Mouse (Mus musculus): ENCODE data around the gene Scn4a. TPM values are rescaled to one million over a fixed set of nuclear protein-coding genes. Genes with fewer than 3 reads are reported as not detected.
A peak's percentile ranks its signal among the peaks of the same experiment; 100 is the strongest.

The Scn4a gene
- polyA plus RNA-seq, 1 experiment from 2014 or later = 0.03 TPM

DNA sequence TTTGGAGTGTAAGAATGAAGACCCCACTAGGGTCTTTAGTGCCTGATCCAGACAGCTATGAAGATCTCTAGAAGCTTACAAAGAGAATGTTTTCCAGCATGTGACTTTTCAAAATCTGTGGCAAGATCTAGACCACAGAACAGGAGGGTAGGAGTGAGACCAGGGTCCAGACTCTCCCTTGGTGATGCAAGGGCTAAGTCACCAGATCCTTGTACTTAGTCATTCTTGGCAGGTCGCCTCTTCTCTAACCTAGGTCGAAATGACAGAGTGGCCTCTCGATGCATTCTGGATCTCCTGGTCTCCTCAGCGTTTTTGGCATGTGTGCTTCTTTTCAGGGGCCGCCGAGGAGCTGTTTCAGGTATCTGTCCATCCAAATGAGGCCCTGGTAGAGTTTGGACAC, 70.6 kb downstream of the Scn4a start:
- 81% methylated on average over 6 of the region's 6 CpGs for WGBS

DNA sequence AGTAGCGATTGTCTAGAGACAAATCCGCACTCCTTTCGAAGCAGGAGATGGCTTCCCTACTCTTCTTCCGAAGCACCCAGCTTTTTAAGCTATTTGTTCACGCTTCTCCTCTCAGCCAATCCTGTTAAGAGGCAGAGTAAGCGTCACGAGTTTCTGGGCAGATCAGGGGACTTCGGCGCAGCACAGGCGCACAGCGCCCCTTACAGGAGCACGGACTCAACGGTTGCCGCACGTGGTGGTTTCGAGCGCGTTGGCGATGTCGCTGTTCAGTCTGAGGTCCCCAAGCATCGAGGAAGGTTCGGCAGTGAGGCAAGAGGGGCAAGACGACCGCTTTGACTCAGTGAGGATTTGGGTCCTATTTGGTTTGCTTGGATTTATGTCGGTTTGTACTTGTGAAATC, 76.6 kb downstream of the Scn4a start, which contains the start of gene Tcam1:
Tcam1 (plus strand) TSS at position 219 of the 400 bp plus-strand sequence.
- 6% methylated on average over 25 of the region's 25 CpGs for WGBS
- Histone ChIP-seq H3K36me3 (no peaks in the 10 kb centered on the region), H3K4me2 (replicated peaks) (peak within 1 kb of the TSS; percentile 57), H3K9ac (no peak within 1 kb of the TSS; the same call in 1 of the 2 replicates), H3K4me1 (replicated peaks) (peaks cover 17% of the 10 kb centered on the region), H3K27ac (no peak within 1 kb of the TSS; the same call in 1 of the 2 replicates), H3K4me3 (replicated peaks) (peak within 1 kb of the TSS; percentile 16; the same call in 1 of the 2 replicates), H3K27me3 (replicated peaks) (no peaks in the 10 kb centered on the region), H3K9me3 (no peaks in the 10 kb centered on the region)
- peak; percentile 36 for ATAC-seq

More for the DNA sequence above, 70.6 kb downstream of the Scn4a start:
- Histone ChIP-seq H3K36me3 (no peaks in the 10 kb centered on the region), H3K9me3 (no peaks in the 10 kb centered on the region), H3K4me1 (replicated peaks) (no peaks in the 10 kb centered on the region), H3K27ac (no peak overlapping the region), H3K9ac (no peak overlapping the region), H3K27me3 (replicated peaks) (no peaks in the 10 kb centered on the region), H3K4me3 (replicated peaks) (no peak overlapping the region), H3K4me2 (replicated peaks) (no peak overlapping the region)
- no peak for ATAC-seq

GRCm38 (mm10) chr11:106274971-106275411, 78.1 kb downstream of the Scn4a start:
- Histone ChIP-seq H3K27ac (0 out of 2 replicates have a peak overlapping the region, but pooled peaks have one; percentile 20), H3K4me1 (replicated peaks) (peaks cover 29% of the 10 kb centered on the region), H3K4me2 (replicated peaks) (no peak overlapping the region), H3K27me3 (replicated peaks) (no peaks in the 10 kb centered on the region), H3K9ac (no peak overlapping the region), H3K4me3 (replicated peaks) (no peak overlapping the region), H3K9me3 (no peaks in the 10 kb centered on the region), H3K36me3 (no peaks in the 10 kb centered on the region)
- ATAC-seq = no peak
- 45% methylated on average over 7 of the region's 7 CpGs for WGBS

DNA sequence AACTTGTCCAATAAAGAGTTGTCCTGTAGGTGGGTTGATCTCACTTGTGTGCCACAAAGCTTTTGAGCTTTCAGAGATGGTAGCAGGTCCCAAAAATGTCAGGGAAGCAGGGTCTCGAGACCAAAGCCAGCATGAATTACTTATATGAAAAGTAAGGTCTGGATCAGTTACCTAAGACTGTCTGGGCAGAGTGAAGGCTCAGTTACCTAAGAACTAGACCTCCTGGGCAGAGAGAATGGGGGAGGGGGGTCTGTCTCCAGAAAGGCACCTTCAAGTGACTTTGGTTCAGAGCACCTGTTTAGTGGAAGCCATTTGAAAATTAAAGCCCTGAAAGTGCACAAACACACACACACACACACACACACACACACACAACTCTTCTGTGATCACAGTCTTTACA, 78.7 kb downstream of the Scn4a start:
- Histone ChIP-seq H3K4me1 (replicated peaks) (peaks cover 32% of the 10 kb centered on the region), H3K27ac (no peak overlapping the region)
- 93% methylated on average over 1 of the region's 1 CpGs for WGBS

GRCm38 (mm10) chr11:106273811-106274210, 79.3 kb downstream of the Scn4a start:
- Histone ChIP-seq H3K4me2 (replicated peaks) (peak overlapping the region; percentile 75), H3K9me3 (no peaks in the 10 kb centered on the region), H3K27me3 (replicated peaks) (no peaks in the 10 kb centered on the region), H3K36me3 (no peaks in the 10 kb centered on the region), H3K4me1 (replicated peaks) (peaks cover 38% of the 10 kb centered on the region), H3K27ac (no peak overlapping the region), H3K4me3 (replicated peaks) (peak overlapping the region; percentile 100; the same call in 1 of the 2 replicates), H3K9ac (0 out of 2 replicates have a peak overlapping the region, but pooled peaks have one; percentile 54)
- no peak for ATAC-seq
- 88% methylated on average over 6 of the region's 6 CpGs for WGBS

More for the DNA sequence above, 78.7 kb downstream of the Scn4a start:
- ATAC-seq = no peak
- Histone ChIP-seq H3K9ac (no peak overlapping the region), H3K4me2 (replicated peaks) (no peak overlapping the region), H3K4me3 (replicated peaks) (no peak overlapping the region), H3K27me3 (replicated peaks) (no peaks in the 10 kb centered on the region), H3K9me3 (no peaks in the 10 kb centered on the region), H3K36me3 (no peaks in the 10 kb centered on the region)

- Histone ChIP-seq H3K4me3 (replicated peaks) (peak overlapping the region; percentile 100), H3K36me3 (no peaks in the 10 kb centered on the region), H3K4me2 (replicated peaks) (peak overlapping the region; percentile 75), H3K9me3 (no peaks in the 10 kb centered on the region), H3K27me3 (replicated peaks) (no peaks in the 10 kb centered on the region), H3K9ac (peak overlapping the region; percentile 54), H3K4me1 (replicated peaks) (peaks cover 43% of the 10 kb centered on the region), H3K27ac (peak overlapping the region; percentile 70)
- peak; percentile 8 for ATAC-seq
- WGBS = 8% methylated on average over 16 of the region's 16 CpGs
Measured at GRCm38 (mm10) chr11:106273311-106273684, 79.8 kb downstream of the Scn4a start.

GRCm38 (mm10) chr11:106272644-106273310, 80.3 kb downstream of the Scn4a start, which contains the start of gene Smarcd2:
TSS of gene Smarcd2 (minus strand) at chr11:106272972.
- H3K27ac ChIP-seq = peak within 1 kb of the TSS; percentile 98
- under 1% methylated on average over 72 of the region's 72 CpGs for WGBS
- H3K27me3 ChIP-seq (replicated peaks) = no peaks in the 10 kb centered on the region
- peaks cover 48% of the 10 kb centered on the region for H3K4me1 ChIP-seq (replicated peaks)
- H3K36me3 ChIP-seq = no peaks in the 10 kb centered on the region
- peak within 1 kb of the TSS; percentile 100 for H3K4me3 ChIP-seq (replicated peaks)
- H3K9me3 ChIP-seq = no peaks in the 10 kb centered on the region
- peak within 1 kb of the TSS; percentile 92 for H3K4me2 ChIP-seq (replicated peaks)
- ATAC-seq = peak; percentile 95
- peak within 1 kb of the TSS; percentile 100 for H3K9ac ChIP-seq

DNA sequence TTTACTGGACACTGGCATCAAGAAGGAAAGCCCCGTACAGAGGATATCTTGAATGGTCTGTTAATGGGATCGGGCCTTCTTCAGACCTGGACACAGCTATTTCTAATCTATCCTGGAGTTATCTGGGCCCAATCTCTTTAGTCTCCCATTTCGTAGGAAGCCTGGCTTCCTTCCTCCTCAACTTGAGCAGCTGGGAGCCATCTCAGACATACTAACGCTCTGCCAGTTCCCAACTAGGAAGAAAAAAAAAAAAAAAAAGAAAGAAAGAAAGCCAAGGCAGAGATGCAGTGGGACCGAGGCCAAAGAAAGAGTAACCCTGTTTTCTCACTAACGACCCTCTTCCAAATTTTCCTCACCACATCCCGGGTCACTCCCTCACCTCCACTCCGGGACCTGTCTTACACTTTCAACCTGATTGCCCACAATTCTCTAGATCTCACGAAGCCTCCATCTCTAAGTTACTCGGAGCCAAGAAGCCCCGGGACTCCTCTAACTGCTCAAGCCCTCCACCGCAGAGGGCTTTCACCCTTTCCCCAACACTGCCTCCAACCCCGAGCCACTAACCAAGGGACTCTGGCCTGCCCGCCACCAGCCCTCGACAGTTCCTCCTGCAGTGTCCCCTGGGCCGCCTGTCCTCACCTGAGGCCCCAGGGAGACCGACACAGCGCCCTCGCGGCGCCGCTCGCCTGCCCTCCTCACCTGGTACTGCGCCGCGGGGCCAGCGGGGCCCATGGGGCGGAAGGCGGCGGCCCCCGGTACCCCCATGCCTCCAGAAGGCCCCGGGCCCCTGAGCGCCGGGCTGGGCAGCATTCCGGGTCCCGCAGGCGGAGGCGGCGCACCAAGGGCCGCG, 81.1 kb downstream of the Scn4a start:
- H3K36me3 ChIP-seq = no peaks in the 10 kb centered on the region
- H3K9ac ChIP-seq = peak overlapping the region; percentile 100
- H3K27ac ChIP-seq = peak overlapping the region; percentile 98
- under 1% methylated on average over 38 of the region's 41 CpGs for WGBS
- peaks cover 54% of the 10 kb centered on the region for H3K4me1 ChIP-seq (replicated peaks)
- no peaks in the 10 kb centered on the region for H3K27me3 ChIP-seq (replicated peaks)
- peak; percentile 51 for ATAC-seq
- no peaks in the 10 kb centered on the region for H3K9me3 ChIP-seq
- peak overlapping the region; percentile 100 for H3K4me3 ChIP-seq (replicated peaks)
- H3K4me2 ChIP-seq (replicated peaks) = peak overlapping the region; percentile 92

- H3K27me3 ChIP-seq (replicated peaks) = no peaks in the 10 kb centered on the region
- peak overlapping the region; percentile 100 for H3K9ac ChIP-seq
- H3K4me2 ChIP-seq (replicated peaks) = peak overlapping the region; percentile 92
- H3K4me1 ChIP-seq (replicated peaks) = peaks cover 53% of the 10 kb centered on the region
- no peaks in the 10 kb centered on the region for H3K9me3 ChIP-seq
- H3K27ac ChIP-seq = peak overlapping the region; percentile 98
- H3K36me3 ChIP-seq = peaks cover 7% of the 10 kb centered on the region
- peak overlapping the region; percentile 100 for H3K4me3 ChIP-seq (replicated peaks)
- ATAC-seq = no peak
- 17% methylated on average over 5 of the region's 5 CpGs for WGBS
Measured at GRCm38 (mm10) chr11:106271131-106271793, 81.8 kb downstream of the Scn4a start.

GRCm38 (mm10) chr11:106269060-106269431, 84.0 kb downstream of the Scn4a start:
- H3K27me3 ChIP-seq (replicated peaks) = no peaks in the 10 kb centered on the region
- H3K9me3 ChIP-seq = no peaks in the 10 kb centered on the region
- H3K27ac ChIP-seq = peak overlapping the region; percentile 82
- H3K4me1 ChIP-seq (replicated peaks) = peaks cover 41% of the 10 kb centered on the region
- H3K9ac ChIP-seq = 0 out of 2 replicates have a peak overlapping the region, but pooled peaks have one; percentile 20
- H3K36me3 ChIP-seq = peaks cover 27% of the 10 kb centered on the region
- H3K4me3 ChIP-seq (replicated peaks) = no peak overlapping the region; the same call in 1 of the 2 replicates
- ATAC-seq = no peak
- WGBS = 19% methylated on average over 3 of the region's 3 CpGs
- H3K4me2 ChIP-seq (replicated peaks) = peak overlapping the region; percentile 47

Measured in intestine, embryonic 15.5 days (tissue).